Mouse (Mus musculus): ENCODE measurements at regions not wholly inside any gene's neighbourhood (a gene's known extent, or its start where the extent isn't known, plus 50 kb on each side); places are given as distances from the start of the nearest gene placed in this dataset.

DNA sequence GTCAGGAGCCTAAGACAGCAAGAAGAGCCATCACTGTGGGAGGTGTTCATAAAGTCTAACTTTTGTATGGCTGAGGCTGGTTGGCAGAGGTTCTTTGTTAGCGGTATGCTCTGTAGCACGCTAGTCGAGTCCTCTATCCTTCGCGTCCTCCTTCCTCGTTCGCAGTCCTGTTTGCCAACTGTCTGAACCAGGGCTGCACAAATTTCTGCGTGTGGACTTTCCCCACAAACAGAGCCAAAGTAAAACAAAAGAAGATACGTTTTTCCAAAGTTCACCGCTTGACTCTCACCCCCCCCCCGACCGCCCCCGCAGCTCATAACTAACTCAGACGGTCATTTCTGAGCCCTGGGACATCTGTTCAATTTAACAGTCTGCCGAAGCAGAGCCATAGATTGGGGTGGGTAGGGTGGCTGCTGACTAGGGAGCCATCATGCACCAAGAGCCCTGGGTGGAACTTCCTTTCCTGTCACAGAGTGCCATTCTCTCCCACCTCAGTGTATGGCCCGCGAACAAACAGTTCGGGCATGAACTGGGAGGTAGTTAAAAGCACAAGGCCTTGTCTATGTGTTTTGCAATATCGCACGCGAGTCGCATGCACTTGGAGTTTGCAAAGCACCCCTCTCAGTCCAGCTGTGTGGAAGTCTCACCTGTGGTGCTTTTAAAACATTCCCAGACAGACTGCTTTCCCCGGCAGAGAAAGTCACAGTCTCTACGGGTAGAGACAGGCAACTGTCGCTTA lies 63.0 kb upstream of the Map3k1 start:
- TF ChIP-seq CTCF (IDR thresholded peaks at IDR 0.05; ENCODE audit: low read depth, low read length): no peak
- no peak for TF ChIP-seq TAL1 (conservative IDR thresholded peaks at IDR 0.05; ENCODE audit: low read depth, low read length)
- TF ChIP-seq POLR2AphosphoS5 (IDR thresholded peaks at IDR 0.05; ENCODE audit: insufficient replicate concordance, low read depth, low read length): no peak

All from G1E (cell line).